Mouse (Mus musculus) embryonic facial prominence, embryonic 14.5 days (tissue): ENCODE results near the gene Ccdc57. TPM values are rescaled to one million over a fixed set of nuclear protein-coding genes. Genes with fewer than 3 reads are reported as not detected.
A peak's percentile ranks its signal among the peaks of the same experiment; 100 is the strongest.

Experiments
- ATAC-seq: fragments of 200-750 bp; cut with Nextera tagmentation; 2 replicates; pipeline ENCODE4 v1.8.0; 2017; ENCODE audit warnings: low read depth, moderate number of reproducible peaks, moderate TSS enrichment
- DNase-seq: peaks from one replicate; pipeline ENCODE4 v3.0.0-alpha.2; 2015; ENCODE audit warnings: low spot score
- H3K27ac ChIP-seq: fragments of 300-500 bp; sonication (generic); replicated peaks from 2 replicates; pipeline ENCODE4 v1.5.1; 2014; ENCODE audit warnings: low read depth, mild to moderate bottlenecking, low read length, moderate library complexity
- H3K27me3 ChIP-seq: fragments of 300-500 bp; sonication (generic); replicated peaks from 2 replicates; pipeline ENCODE4 v1.6.1; 2014; ENCODE audit warnings: low read length; ENCODE audit not compliant: control insufficient read depth, insufficient read depth
- H3K36me3 ChIP-seq: fragments of 300-500 bp; sonication (generic); 2 replicates; pipeline ENCODE4 v1.6.1; 2014; ENCODE audit warnings: low read length, mixed read lengths; ENCODE audit not compliant: control insufficient read depth, insufficient read depth
- H3K4me1 ChIP-seq: fragments of 300-500 bp; sonication (generic); 2 replicates; pipeline ENCODE4 v1.6.1; 2014; ENCODE audit warnings: antibody characterized with exemption, low read length; ENCODE audit not compliant: control insufficient read depth, insufficient read depth
- H3K4me2 ChIP-seq: fragments of 300-500 bp; sonication (generic); 2 replicates; pipeline ENCODE4 v1.6.1; 2014; ENCODE audit warnings: low read depth, mild to moderate bottlenecking, low read length, moderate library complexity, mixed read lengths
- H3K4me3 ChIP-seq: fragments of 300-500 bp; sonication (generic); 2 replicates; pipeline ENCODE4 v1.5.1; 2014; ENCODE audit warnings: low read depth, mild to moderate bottlenecking, low read length
- H3K9ac ChIP-seq: fragments of 300-500 bp; sonication (generic); 2 replicates; pipeline ENCODE4 v1.6.1; 2014; ENCODE audit warnings: low read depth, mild to moderate bottlenecking, low read length, moderate library complexity, mixed read lengths
- H3K9me3 ChIP-seq: fragments of 300-500 bp; sonication (generic); 2 replicates; pipeline ENCODE4 v1.6.1; 2016; ENCODE audit warnings: low read length; ENCODE audit not compliant: control insufficient read depth
- WGBS: fragments of 180-500 bp; shearing (Covaris S2); extraction: QIAGEN DNeasy Blood & Tissue Kit; methylation state at CpG from one replicate; pipeline ENCODE4 v1.1.7; 2014; 5-methylcytosine and 5-hydroxymethylcytosine counted together
- polyA plus RNA-seq: library from polyadenylated mRNA; unstranded; fragments of >200 nt; fragmentation: Nextera tagmentation; extraction: Ambion mirVana; gene quantifications from 2 replicates; pipeline ENCODE4 v1.2.1, GENCODE M21; 2014

The Ccdc57 gene
- polyA plus RNA-seq, result 4.6 and 5.5 TPM in 2 replicates

GRCm38 (mm10) chr11:120932564-120933398 is at the start of gene Ccdc57:
Gene Ccdc57, minus strand, starts transcription at chr11:120932872.
- Histone ChIP-seq H3K4me2 (peak within 1 kb of the TSS; percentile 77), H3K9me3 (no peaks in the 10 kb centered on the region), H3K27me3 (no peaks in the 10 kb centered on the region), H3K9ac (peak within 1 kb of the TSS; percentile 78), H3K4me3 (peak within 1 kb of the TSS; percentile 68), H3K36me3 (no peaks in the 10 kb centered on the region), H3K4me1 (peaks cover 4% of the 10 kb centered on the region; the same call in 1 of the 2 replicates), H3K27ac (no peak within 1 kb of the TSS)
- ATAC-seq (peak; percentile 94), DNase-seq (peak; percentile 93)
- WGBS, result 9% methylated on average over 44 of the region's 44 CpGs

GRCm38 (mm10) chr11:120982459-120982858 is 49.8 kb upstream of the Ccdc57 start:
- Histone ChIP-seq H3K27ac (no peak overlapping the region), H3K9ac (no peak overlapping the region), H3K4me3 (no peak overlapping the region), H3K27me3 (no peaks in the 10 kb centered on the region), H3K4me1 (no peaks in the 10 kb centered on the region), H3K4me2 (no peak overlapping the region), H3K9me3 (no peaks in the 10 kb centered on the region), H3K36me3 (peaks cover 83% of the 10 kb centered on the region)
- DNase-seq (no peak), ATAC-seq (no peak)

DNA sequence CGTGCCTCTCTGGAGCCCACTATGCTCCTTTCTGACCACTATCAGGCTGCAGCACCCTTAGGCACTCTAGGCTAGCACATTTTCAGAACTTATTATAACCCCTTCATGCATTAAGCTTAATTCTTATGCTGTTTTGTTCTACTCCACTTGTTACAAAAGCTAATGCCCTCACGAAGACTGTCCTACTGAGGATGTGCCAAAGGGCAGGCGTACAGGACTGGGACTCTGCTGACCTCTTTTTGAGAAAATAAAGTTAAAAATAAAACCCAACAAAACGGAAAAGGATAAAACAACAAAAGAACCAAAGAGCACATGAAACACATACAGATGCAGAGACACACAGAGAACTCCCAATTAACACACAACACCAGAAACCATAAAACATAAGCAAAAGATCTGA is 49.0 kb upstream of the Ccdc57 start:
- no peaks in the 10 kb centered on the region for H3K27me3 ChIP-seq
- WGBS, result 87% methylated on average over 4 of the region's 4 CpGs
- no peak for DNase-seq
- no peak for ATAC-seq
- H3K9ac ChIP-seq, result no peak overlapping the region
- no peaks in the 10 kb centered on the region for H3K9me3 ChIP-seq
- H3K4me3 ChIP-seq, result no peak overlapping the region
- H3K36me3 ChIP-seq, result peaks cover 88% of the 10 kb centered on the region
- H3K27ac ChIP-seq, result no peak overlapping the region
- no peaks in the 10 kb centered on the region for H3K4me1 ChIP-seq
- H3K4me2 ChIP-seq, result no peak overlapping the region

GRCm38 (mm10) chr11:120980427-120981035 is 47.9 kb upstream of the Ccdc57 start:
- ATAC-seq (no peak), DNase-seq (no peak)
- Histone ChIP-seq H3K4me3 (no peak overlapping the region), H3K9me3 (no peaks in the 10 kb centered on the region), H3K36me3 (peaks cover 86% of the 10 kb centered on the region), H3K27ac (no peak overlapping the region), H3K4me1 (no peaks in the 10 kb centered on the region), H3K27me3 (no peaks in the 10 kb centered on the region), H3K9ac (no peak overlapping the region), H3K4me2 (no peak overlapping the region)
- 81% methylated on average over 9 of the region's 9 CpGs for WGBS

DNA sequence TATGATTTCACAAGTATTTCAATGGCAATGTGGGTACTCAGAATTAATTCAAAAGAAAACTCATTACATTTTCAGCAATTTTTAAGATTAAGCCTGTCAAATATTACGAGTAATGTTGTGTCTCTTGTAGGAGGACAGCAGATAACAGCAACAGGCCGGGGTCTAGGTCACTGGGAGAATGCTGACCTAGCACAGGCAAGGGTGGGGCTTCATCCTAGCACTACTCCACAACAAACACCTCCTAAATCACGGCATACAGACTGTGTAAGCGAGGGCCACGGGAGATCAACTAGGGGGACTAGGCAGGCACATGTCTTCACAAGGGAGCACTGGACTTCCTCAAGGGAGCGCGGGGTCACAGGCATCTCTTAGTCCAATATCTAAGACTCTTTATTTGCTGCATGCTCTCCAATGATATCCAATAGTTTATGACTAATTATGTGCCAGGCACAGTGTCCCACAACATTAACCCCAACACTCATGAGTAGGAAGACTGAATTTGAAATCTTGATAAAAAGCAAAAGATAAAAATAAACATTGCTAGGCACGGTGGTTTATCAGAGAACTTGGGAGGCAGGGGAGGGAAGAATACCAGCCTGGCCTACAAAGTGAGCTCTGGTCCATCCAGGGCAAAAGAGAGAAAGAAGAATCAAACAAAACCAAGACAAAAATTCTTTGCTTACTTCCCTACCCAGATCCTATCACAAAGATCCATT is 47.2 kb upstream of the Ccdc57 start:
- no peak overlapping the region for H3K27ac ChIP-seq
- ATAC-seq (no peak), DNase-seq (no peak)
- WGBS, result 92% methylated on average over 8 of the region's 8 CpGs
- H3K4me1 ChIP-seq, result no peaks in the 10 kb centered on the region
- H3K36me3 ChIP-seq, result peaks cover 88% of the 10 kb centered on the region
- H3K4me3 ChIP-seq, result no peak overlapping the region
- no peaks in the 10 kb centered on the region for H3K9me3 ChIP-seq
- no peaks in the 10 kb centered on the region for H3K27me3 ChIP-seq
- no peak overlapping the region for H3K9ac ChIP-seq
- no peak overlapping the region for H3K4me2 ChIP-seq

DNA sequence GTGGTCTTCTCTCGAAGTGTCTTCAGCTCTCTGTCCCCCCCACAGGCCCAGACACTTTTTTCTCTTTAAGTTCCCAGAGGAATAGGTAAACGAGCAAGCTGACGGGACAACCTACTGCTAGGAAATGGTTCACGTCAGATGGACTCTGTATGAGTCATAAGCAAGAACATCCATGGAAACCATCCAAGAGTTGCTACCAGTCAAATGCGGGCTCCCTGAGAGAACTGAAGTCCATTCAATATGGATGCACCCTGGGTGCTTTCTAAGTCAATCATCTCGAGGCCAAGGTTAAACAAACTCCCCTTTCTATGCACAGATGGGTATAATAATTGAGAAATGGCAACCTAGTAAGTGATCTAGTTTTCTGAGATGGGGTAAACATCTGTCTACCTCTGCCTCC is 40.6 kb upstream of the Ccdc57 start:
- Histone ChIP-seq H3K4me1 (no peaks in the 10 kb centered on the region), H3K9ac (no peak overlapping the region), H3K27me3 (no peaks in the 10 kb centered on the region), H3K4me2 (no peak overlapping the region), H3K27ac (no peak overlapping the region), H3K36me3 (peaks cover 99% of the 10 kb centered on the region), H3K9me3 (no peaks in the 10 kb centered on the region), H3K4me3 (no peak overlapping the region)
- WGBS, result 79% methylated on average over 6 of the region's 6 CpGs
- DNase-seq, result no peak
- ATAC-seq, result no peak

- Histone ChIP-seq H3K27me3 (no peaks in the 10 kb centered on the region), H3K36me3 (peaks cover 100% of the 10 kb centered on the region), H3K4me3 (no peak overlapping the region), H3K9me3 (no peaks in the 10 kb centered on the region), H3K4me2 (no peak overlapping the region), H3K9ac (no peak overlapping the region), H3K4me1 (no peaks in the 10 kb centered on the region), H3K27ac (no peak overlapping the region)
- DNase-seq (no peak), ATAC-seq (no peak)
- 92% methylated on average over 5 of the region's 5 CpGs for WGBS
Observed at GRCm38 (mm10) chr11:120971237-120971636, 38.6 kb upstream of the Ccdc57 start.

GRCm38 (mm10) chr11:120969742-120970141 is 37.1 kb upstream of the Ccdc57 start:
- 87% methylated on average over 5 of the region's 5 CpGs for WGBS
- no peak for ATAC-seq
- H3K4me2 ChIP-seq, result no peak overlapping the region

More at GRCm38 (mm10) chr11:120969742-120970141, 37.1 kb upstream of the Ccdc57 start:
- peaks cover 100% of the 10 kb centered on the region for H3K36me3 ChIP-seq
- no peaks in the 10 kb centered on the region for H3K4me1 ChIP-seq
- H3K27me3 ChIP-seq, result no peaks in the 10 kb centered on the region
- DNase-seq, result no peak
- no peaks in the 10 kb centered on the region for H3K9me3 ChIP-seq
- no peak overlapping the region for H3K27ac ChIP-seq
- no peak overlapping the region for H3K4me3 ChIP-seq
- H3K9ac ChIP-seq, result no peak overlapping the region
